8 mouse cellular contexts compared by ENCODE assay signal in the genomic region with DNA sequence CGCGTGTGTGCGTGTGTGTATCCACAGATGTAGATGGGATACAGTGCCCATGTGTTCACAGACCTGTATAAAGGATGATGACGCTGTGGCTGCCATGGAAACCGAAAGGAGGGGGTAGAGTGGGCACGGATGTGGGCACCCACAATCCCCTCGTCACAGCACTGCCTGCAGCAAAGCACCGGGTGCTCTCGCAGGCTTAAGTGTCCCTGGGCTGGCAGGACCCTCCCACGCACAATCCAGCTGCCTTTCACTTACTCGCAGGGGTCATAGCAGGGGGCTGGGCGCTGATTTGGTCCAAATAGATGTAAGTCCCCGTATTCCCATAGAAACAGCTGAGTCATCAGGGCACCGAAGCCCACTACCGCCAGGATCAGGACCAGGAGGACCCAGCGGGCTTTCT. TPM values are rescaled to one million over a fixed set of nuclear protein-coding genes. Genes with fewer than 3 reads are reported as not detected.
DNase-seq lines count a peak whose midpoint lies in the region; ATAC-seq and TF ChIP-seq lines count a peak whose summit lies in the region.

No protein-coding gene starts in this region.

- peaks cover 5% of the 10 kb centered on the region; the same call in 1 of the 2 replicates for H3K27me3 ChIP-seq in heart, embryonic 10.5 days (ENCODE audit: insufficient read depth, poor library complexity, severe bottlenecking)
- no peaks in the 10 kb centered on the region for H3K27me3 ChIP-seq in ES-Bruce4 (ENCODE audit: control insufficient read depth, insufficient read depth, low read length, poor library complexity, severe bottlenecking)
- H3K27me3 ChIP-seq in forebrain, embryonic 16.5 days (replicated peaks; ENCODE audit: control insufficient read depth, insufficient read depth, low read length), result no peaks in the 10 kb centered on the region
- no peaks in the 10 kb centered on the region for H3K27me3 ChIP-seq in midbrain, postnatal 0 days (ENCODE audit: insufficient read depth, low read length)

- peak overlapping the region; percentile 5; the same call in 1 of the 2 replicates for H3K4me3 ChIP-seq in heart, embryonic 10.5 days
- no peak overlapping the region; the same call in 1 of the 2 replicates for H3K4me3 ChIP-seq in ES-Bruce4 (ENCODE audit: low read depth, low read length)
- peak overlapping the region; percentile 56 for H3K4me3 ChIP-seq in forebrain, embryonic 16.5 days (replicated peaks; ENCODE audit: low read length)
- peak overlapping the region; percentile 63 for H3K4me3 ChIP-seq in midbrain, postnatal 0 days (ENCODE audit: low read depth, low read length)

- no peak for TF ChIP-seq CTCF in ES-Bruce4 (IDR thresholded peaks at IDR 0.05; ENCODE audit: low read depth, low read length)
- no peak for TF ChIP-seq CTCF in midbrain, postnatal 0 days (IDR thresholded peaks at IDR 0.05)

- peak overlapping the region; percentile 74 for H3K4me2 ChIP-seq in forebrain, embryonic 16.5 days (ENCODE audit: low read length)
- H3K4me2 ChIP-seq in midbrain, postnatal 0 days (ENCODE audit: low read depth, low read length, poor library complexity, severe bottlenecking), result peak overlapping the region; percentile 76

- peak; percentile 69 for ATAC-seq in forebrain, embryonic 16.5 days
- peak; percentile 62 for ATAC-seq in midbrain, postnatal 0 days (ENCODE audit: low FRiP score)

- peaks cover 27% of the 10 kb centered on the region for H3K4me1 ChIP-seq in heart, embryonic 10.5 days
- H3K4me1 ChIP-seq in ES-Bruce4 (ENCODE audit: control insufficient read depth, insufficient read depth, low read length), result no peaks in the 10 kb centered on the region
- peaks cover 14% of the 10 kb centered on the region for H3K4me1 ChIP-seq in forebrain, embryonic 16.5 days (replicated peaks; ENCODE audit: control insufficient read depth, insufficient read depth, low read length)
- peaks cover 8% of the 10 kb centered on the region; the same call in 1 of the 2 replicates for H3K4me1 ChIP-seq in midbrain, postnatal 0 days (ENCODE audit: insufficient read depth, low read length)

- no peak overlapping the region for H3K27ac ChIP-seq in heart, embryonic 10.5 days
- H3K27ac ChIP-seq in ES-Bruce4 (ENCODE audit: insufficient read depth, low read length), result no peak overlapping the region
- no peak overlapping the region for H3K27ac ChIP-seq in forebrain, embryonic 16.5 days (ENCODE audit: low read length)
- H3K27ac ChIP-seq in midbrain, postnatal 0 days (ENCODE audit: low read depth, low read length), result no peak overlapping the region

- 79% methylated on average over 16 of the region's 16 CpGs for WGBS in heart, embryonic 10.5 days
- 63% methylated on average over 16 of the region's 16 CpGs for WGBS in forebrain, embryonic 16.5 days
- 54% methylated on average over 16 of the region's 16 CpGs for WGBS in midbrain, postnatal 0 days

- TF ChIP-seq POLR2A in ES-Bruce4 (IDR thresholded peaks at IDR 0.05; ENCODE audit: insufficient read depth, low read length), result no peak

- TF ChIP-seq EP300 in ES-Bruce4 (IDR thresholded peaks at IDR 0.05; ENCODE audit: insufficient read depth, low read depth, low read length), result no peak

- peaks cover 21% of the 10 kb centered on the region for H3K36me3 ChIP-seq in heart, embryonic 10.5 days
- no peaks in the 10 kb centered on the region; the same call in 1 of the 2 replicates for H3K36me3 ChIP-seq in ES-Bruce4 (ENCODE audit: control insufficient read depth, insufficient read depth, low read length, poor library complexity, severe bottlenecking)
- H3K36me3 ChIP-seq in forebrain, embryonic 16.5 days (ENCODE audit: control insufficient read depth, insufficient read depth), result peaks cover 7% of the 10 kb centered on the region
- peaks cover 40% of the 10 kb centered on the region for H3K36me3 ChIP-seq in midbrain, postnatal 0 days (ENCODE audit: insufficient read depth, low read length)

- peak overlapping the region; percentile 40; the same call in 1 of the 2 replicates for H3K9ac ChIP-seq in ES-Bruce4 (ENCODE audit: low read depth, poor library complexity, severe bottlenecking)
- peak overlapping the region; percentile 60 for H3K9ac ChIP-seq in forebrain, embryonic 16.5 days (replicated peaks; ENCODE audit: low read depth, low read length)
- peak overlapping the region; percentile 71; the same call in 1 of the 2 replicates for H3K9ac ChIP-seq in midbrain, postnatal 0 days (replicated peaks; ENCODE audit: low read length, poor library complexity, severe bottlenecking)

- no peak for DNase-seq in heart, embryonic 10.5 days (ENCODE audit: low spot score)
- DNase-seq in heart, adult 9 months (ENCODE audit: low spot score in 2 of 2), result no peak
- DNase-seq in left cerebral cortex, adult 9 months (ENCODE audit: low spot score in 2 of 2), result peak; percentile 87 to 94
- DNase-seq in midbrain, postnatal 0 days (ENCODE audit: low spot score), result peak; percentile 68
- DNase-seq in thymus, postnatal 10 days (ENCODE audit: low spot score in 2 of 2), result peak; percentile 91 to 93
- DNase-seq in urinary bladder, postnatal 36 days (ENCODE audit: low spot score in 2 of 2), result no peak

- H3K9me3 ChIP-seq in heart, embryonic 10.5 days, result no peaks in the 10 kb centered on the region
- no peaks in the 10 kb centered on the region for H3K9me3 ChIP-seq in ES-Bruce4 (replicated peaks; ENCODE audit: control insufficient read depth, insufficient read depth, low read length, poor library complexity, severe bottlenecking)
- no peaks in the 10 kb centered on the region for H3K9me3 ChIP-seq in forebrain, embryonic 16.5 days (ENCODE audit: control insufficient read depth, low read length)
- no peaks in the 10 kb centered on the region for H3K9me3 ChIP-seq in midbrain, postnatal 0 days (ENCODE audit: low read length)

RNA-seq across cellular contexts. Expression of a gene that starts 11.6 kb away (rescaled TPM):
- 54.1 and 55.6 TPM in 2 replicates for polyA plus RNA-seq in heart, embryonic 10.5 days (2016; fragmentation: Nextera tagmentation; extraction: Ambion mirVana)
- polyA plus RNA-seq in ES-Bruce4 (2011; ENCODE audit: insufficient read depth, insufficient read length, low read depth, missing spikeins), result 50.8 and 72.8 TPM in 2 replicates
- polyA plus RNA-seq in forebrain, embryonic 16.5 days (2015; fragmentation: Nextera tagmentation; extraction: Ambion mirVana), result 109 and 139 TPM in 2 replicates
- 239 and 286 TPM in 2 replicates for total RNA-seq in midbrain, postnatal 0 days (2014; rRNA removed)
- 275 and 319 TPM in 2 replicates for polyA plus RNA-seq in midbrain, postnatal 0 days (2015; fragmentation: Nextera tagmentation; extraction: Ambion mirVana)

RNA-seq across cellular contexts. Expression of a gene that starts 11.6 kb away (rescaled TPM):
- 36.3 and 37.4 TPM in 2 replicates for polyA plus RNA-seq in heart, embryonic 10.5 days (2016; fragmentation: Nextera tagmentation; extraction: Ambion mirVana)
- 36.1 and 36.7 TPM in 2 replicates for polyA plus RNA-seq in ES-Bruce4 (2011; ENCODE audit: insufficient read depth, insufficient read length, low read depth, missing spikeins)
- polyA plus RNA-seq in forebrain, embryonic 16.5 days (2015; fragmentation: Nextera tagmentation; extraction: Ambion mirVana), result 39.1 and 40.2 TPM in 2 replicates
- 7.9 and 12.5 TPM in 2 replicates for total RNA-seq in midbrain, postnatal 0 days (2014; rRNA removed)
- polyA plus RNA-seq in midbrain, postnatal 0 days (2015; fragmentation: Nextera tagmentation; extraction: Ambion mirVana), result 29.1 and 31.0 TPM in 2 replicates

RNA-seq across cellular contexts. Expression of a gene that starts 18.4 kb away (rescaled TPM):
- polyA plus RNA-seq in heart, embryonic 10.5 days (2016; fragmentation: Nextera tagmentation; extraction: Ambion mirVana), result 0.54 and 0.59 TPM in 2 replicates
- 1.4 and 1.5 TPM in 2 replicates for polyA plus RNA-seq in ES-Bruce4 (2011; ENCODE audit: insufficient read depth, insufficient read length, low read depth, missing spikeins)
- polyA plus RNA-seq in forebrain, embryonic 16.5 days (2015; fragmentation: Nextera tagmentation; extraction: Ambion mirVana), result 0.24 and 0.67 TPM in 2 replicates
- total RNA-seq in midbrain, postnatal 0 days (2014; rRNA removed), result 0.66 and 1.8 TPM in 2 replicates
- polyA plus RNA-seq in midbrain, postnatal 0 days (2015; fragmentation: Nextera tagmentation; extraction: Ambion mirVana), result 0.88 and 1.0 TPM in 2 replicates

RNA-seq across cellular contexts. Expression of a gene that starts 42.3 kb away (rescaled TPM):
- polyA plus RNA-seq in heart, embryonic 10.5 days (2016; fragmentation: Nextera tagmentation; extraction: Ambion mirVana), result 2.4 and 2.8 TPM in 2 replicates
- 4.2 and 5.7 TPM in 2 replicates for polyA plus RNA-seq in ES-Bruce4 (2011; ENCODE audit: insufficient read depth, insufficient read length, low read depth, missing spikeins)
- polyA plus RNA-seq in forebrain, embryonic 16.5 days (2015; fragmentation: Nextera tagmentation; extraction: Ambion mirVana), result 1.1 and 1.3 TPM in 2 replicates
- total RNA-seq in midbrain, postnatal 0 days (2014; rRNA removed), result 3.2 and 3.4 TPM in 2 replicates
- 1.5 and 1.9 TPM in 2 replicates for polyA plus RNA-seq in midbrain, postnatal 0 days (2015; fragmentation: Nextera tagmentation; extraction: Ambion mirVana)

RNA-seq across cellular contexts. Expression of a gene that starts 49.9 kb away (rescaled TPM):
- 94.8 and 106 TPM in 2 replicates for polyA plus RNA-seq in heart, embryonic 10.5 days (2016; fragmentation: Nextera tagmentation; extraction: Ambion mirVana)
- polyA plus RNA-seq in ES-Bruce4 (2011; ENCODE audit: insufficient read depth, insufficient read length, low read depth, missing spikeins), result 38.7 and 39.8 TPM in 2 replicates
- 83.7 and 99.3 TPM in 2 replicates for polyA plus RNA-seq in forebrain, embryonic 16.5 days (2015; fragmentation: Nextera tagmentation; extraction: Ambion mirVana)
- total RNA-seq in midbrain, postnatal 0 days (2014; rRNA removed), result 42.8 and 46.7 TPM in 2 replicates
- polyA plus RNA-seq in midbrain, postnatal 0 days (2015; fragmentation: Nextera tagmentation; extraction: Ambion mirVana), result 37.7 and 38.1 TPM in 2 replicates

Comparison
In these comparisons a context has a peak if more than half of its experiments do, and no peak if none do; other contexts are left out.
1. DNase-seq: peak in left cerebral cortex, adult 9 months (2 of 2), midbrain, postnatal 0 days (single experiment) and thymus, postnatal 10 days (2 of 2); none in heart, embryonic 10.5 days (single experiment), heart, adult 9 months (0 of 2) and urinary bladder, postnatal 36 days (0 of 2).
2. Peak in every context shown above with its lines, with median percentiles within 50 percentile points of each other: H3K9ac ChIP-seq.